Mouse (Mus musculus) stomach, postnatal 0 days (tissue): ENCODE data around the gene Piwil4.

Experiments used
- CTCF ChIP-seq: IDR thresholded peaks from 2 replicates; pipeline ENCODE4 v1.5.1; 2016; ENCODE audit warnings: antibody characterized with exemption, low read depth, mild to moderate bottlenecking, moderate library complexity
- EP300 ChIP-seq: optimal IDR thresholded peaks from 2 replicates; pipeline ENCODE3; 2016; ENCODE audit warnings: antibody characterized with exemption

GRCm38 (mm10) chr9:14684363-14684762, 56.2 kb downstream of the Piwil4 start:
- TF ChIP-seq EP300: no peak
- TF ChIP-seq CTCF: no peak
